Mouse (Mus musculus): ENCODE results near the gene Snapc3. TPM values are rescaled to one million over a fixed set of nuclear protein-coding genes. Genes with fewer than 3 reads are reported as not detected.

The Snapc3 gene
- total RNA-seq, 2 experiments from 2014 or later, result 42.2 to 44.7 TPM

- no peak for DNase-seq (ENCODE audit: low spot score in 2 of 2)
Observed at GRCm38 (mm10) chr4:83414241-83414824, 3.2 kb upstream of the Snapc3 start.

DNA sequence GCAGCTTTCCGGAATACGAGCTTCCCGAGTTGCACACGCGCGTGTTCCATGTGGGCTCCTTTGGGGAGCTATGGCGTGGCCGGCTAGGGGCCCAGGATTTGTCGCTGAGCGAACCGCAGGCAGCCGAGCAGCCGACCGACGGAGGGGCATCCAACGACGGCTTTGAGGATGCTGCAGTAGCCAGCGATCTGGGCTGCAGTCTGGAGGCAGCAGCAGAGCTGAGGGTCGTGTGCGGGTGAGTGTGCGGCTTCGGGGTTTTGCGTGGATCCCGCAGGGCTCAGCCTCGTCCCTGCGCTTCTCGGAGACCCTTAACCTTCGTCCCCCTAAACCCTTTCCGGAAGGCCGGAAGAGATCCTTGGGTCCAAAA, 279 bp downstream of the Snapc3 start:
- no peak for DNase-seq (ENCODE audit: low spot score in 2 of 2)

DNA sequence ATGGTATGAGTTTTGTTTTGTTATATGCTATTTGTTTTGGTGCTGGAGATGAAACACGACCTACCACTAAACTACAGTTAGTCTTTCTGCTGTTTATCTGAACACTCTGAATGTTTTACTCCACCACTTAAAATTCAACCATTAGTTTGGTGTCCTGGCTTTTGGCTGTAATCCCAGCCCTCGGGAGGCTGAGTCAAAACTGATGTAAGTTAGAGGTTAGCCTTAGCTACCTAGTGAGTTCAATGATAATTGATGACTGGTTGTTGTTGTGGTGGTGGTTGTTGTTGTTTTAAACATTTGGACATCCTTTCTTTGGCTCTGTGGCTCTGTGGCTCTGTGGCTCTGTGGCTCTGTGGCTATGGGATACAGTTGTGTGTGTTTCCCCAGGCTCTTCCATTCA, 1.3 kb downstream of the Snapc3 start:
- no peak for DNase-seq (ENCODE audit: low spot score in 2 of 2)

GRCm38 (mm10) chr4:83423641-83424040, 6.1 kb downstream of the Snapc3 start:
- no peak for DNase-seq (ENCODE audit: low spot score in 2 of 2)

GRCm38 (mm10) chr4:83425119-83425518, 7.6 kb downstream of the Snapc3 start:
- DNase-seq (ENCODE audit: low spot score in 2 of 2), result no peak

DNA sequence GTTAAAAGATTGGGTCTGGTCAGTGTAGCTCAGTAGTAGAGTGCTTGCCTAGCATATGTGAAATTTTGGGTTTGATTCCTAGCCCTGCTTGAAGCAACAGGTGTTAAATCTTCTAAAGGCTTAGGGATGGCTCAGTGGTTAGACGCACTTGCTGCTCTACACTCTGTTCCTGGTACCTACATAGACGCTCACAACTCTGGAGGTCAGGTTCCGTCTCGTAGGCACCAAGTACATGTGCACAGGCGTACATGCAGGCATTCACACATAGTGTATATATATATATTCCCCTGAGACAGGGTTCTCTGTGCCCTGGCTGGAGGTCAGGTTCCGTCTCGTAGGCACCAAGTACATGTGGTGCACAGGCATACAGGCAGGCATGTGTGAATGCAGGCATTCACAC, 9.6 kb downstream of the Snapc3 start:
- DNase-seq (ENCODE audit: low spot score in 2 of 2), result no peak

- no peak for DNase-seq (ENCODE audit: low spot score in 2 of 2)
Observed at GRCm38 (mm10) chr4:83427696-83428095, 10.2 kb downstream of the Snapc3 start.

GRCm38 (mm10) chr4:83428845-83429244, 11.3 kb downstream of the Snapc3 start:
- no peak for DNase-seq (ENCODE audit: low spot score in 2 of 2)

- no peak for DNase-seq (ENCODE audit: low spot score in 2 of 2)
Observed at GRCm38 (mm10) chr4:83431950-83432349, 14.4 kb downstream of the Snapc3 start.

- no peak for DNase-seq (ENCODE audit: low spot score in 2 of 2)
Observed at GRCm38 (mm10) chr4:83432901-83433300, 15.4 kb downstream of the Snapc3 start.

GRCm38 (mm10) chr4:83436375-83436774, 18.9 kb downstream of the Snapc3 start:
- no peak for DNase-seq (ENCODE audit: low spot score in 2 of 2)

GRCm38 (mm10) chr4:83438116-83438515, 20.6 kb downstream of the Snapc3 start:
- no peak for DNase-seq (ENCODE audit: low spot score in 2 of 2)

GRCm38 (mm10) chr4:83439045-83439444, 21.5 kb downstream of the Snapc3 start:
- DNase-seq (ENCODE audit: low spot score in 2 of 2), result no peak

- DNase-seq (ENCODE audit: low spot score in 2 of 2), result no peak
Observed at GRCm38 (mm10) chr4:83441050-83441449, 23.5 kb downstream of the Snapc3 start.

DNA sequence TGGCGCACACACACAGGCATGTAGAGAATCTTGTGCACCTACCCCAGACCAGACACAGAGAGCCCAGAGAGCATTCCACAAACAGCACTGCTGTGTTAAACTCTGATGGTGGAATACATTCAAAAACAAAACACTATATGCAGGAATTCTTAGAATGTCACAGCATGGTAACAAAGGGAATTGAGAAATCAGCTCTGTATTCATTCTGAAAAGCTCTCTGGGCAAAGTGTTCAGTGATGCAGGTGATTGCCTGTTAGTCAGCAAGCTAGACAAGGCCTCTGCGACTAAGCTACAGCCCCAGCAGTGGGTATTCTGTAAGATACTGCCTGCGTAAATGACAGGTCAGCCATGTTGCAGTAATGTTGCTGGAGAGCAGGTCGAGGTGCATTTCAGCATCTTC, 33.3 kb downstream of the Snapc3 start:
- DNase-seq (ENCODE audit: low spot score in 2 of 2), result no peak

DNA sequence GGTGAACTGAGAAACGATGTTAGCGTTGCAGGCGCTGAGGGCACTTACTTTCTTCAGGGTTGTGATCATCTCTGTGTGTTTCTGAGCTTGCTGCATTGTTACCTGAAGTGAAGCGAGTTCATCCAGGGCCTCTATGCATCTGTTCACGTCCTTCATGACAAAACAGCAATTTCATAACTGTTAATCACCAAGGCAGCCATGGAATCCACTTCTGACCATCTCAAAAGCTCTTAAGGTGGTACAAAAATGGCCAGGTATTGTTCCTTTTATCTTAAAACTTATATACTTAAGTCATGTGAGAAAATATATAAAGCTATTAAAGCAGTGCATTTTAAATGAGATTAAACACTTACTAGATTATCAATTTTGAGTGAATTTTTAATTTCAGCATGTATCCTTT, 42.6 kb downstream of the Snapc3 start:
- DNase-seq (ENCODE audit: low spot score in 2 of 2), result no peak

DNA sequence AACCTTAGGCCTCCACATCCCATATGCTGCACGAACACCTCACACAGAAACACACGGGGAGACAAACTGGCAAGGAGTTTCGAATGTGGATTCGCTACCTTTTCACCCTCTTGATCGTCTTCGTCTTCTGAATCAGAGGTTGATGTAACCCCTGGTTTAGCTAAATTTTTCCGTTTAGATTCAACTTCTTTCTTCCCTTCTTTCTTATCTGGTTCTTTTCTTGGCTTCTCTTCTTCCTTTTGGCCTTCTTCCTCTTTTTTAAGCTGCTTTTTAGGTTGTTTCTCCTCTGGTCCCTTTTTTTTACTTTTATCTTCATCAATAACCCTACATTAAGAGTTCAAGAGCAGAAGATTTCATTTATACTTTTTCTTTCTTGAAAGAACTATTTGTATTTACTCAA, 47.3 kb downstream of the Snapc3 start:
- no peak for DNase-seq (ENCODE audit: low spot score in 2 of 2)

DNA sequence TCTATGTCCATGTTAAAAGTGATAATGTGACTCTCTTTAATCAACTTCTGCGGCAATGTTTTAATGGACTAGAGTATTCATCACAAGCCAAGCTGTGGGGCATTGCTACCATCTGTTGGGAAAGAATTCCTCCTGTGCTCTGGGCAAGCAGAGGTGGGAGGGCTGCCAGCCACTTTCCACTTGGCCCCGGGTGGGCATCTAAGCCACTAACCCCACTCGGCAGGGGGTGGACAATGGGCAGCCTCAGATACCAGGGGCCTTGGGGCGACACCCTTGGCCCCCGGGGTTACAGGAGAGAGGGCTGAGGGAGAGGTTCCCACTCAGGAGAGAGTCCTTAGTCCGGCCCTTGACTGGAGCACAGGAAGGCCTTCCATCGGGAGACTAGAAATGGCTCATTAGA, 50.1 kb downstream of the Snapc3 start:
- DNase-seq (ENCODE audit: low spot score in 2 of 2), result peak; percentile 19 to 36

GRCm38 (mm10) chr4:83468208-83468607, 50.7 kb downstream of the Snapc3 start:
- no peak for DNase-seq (ENCODE audit: low spot score in 2 of 2)

- DNase-seq (ENCODE audit: low spot score in 2 of 2), result no peak
Observed at GRCm38 (mm10) chr4:83485250-83485649, 67.7 kb downstream of the Snapc3 start.

DNA sequence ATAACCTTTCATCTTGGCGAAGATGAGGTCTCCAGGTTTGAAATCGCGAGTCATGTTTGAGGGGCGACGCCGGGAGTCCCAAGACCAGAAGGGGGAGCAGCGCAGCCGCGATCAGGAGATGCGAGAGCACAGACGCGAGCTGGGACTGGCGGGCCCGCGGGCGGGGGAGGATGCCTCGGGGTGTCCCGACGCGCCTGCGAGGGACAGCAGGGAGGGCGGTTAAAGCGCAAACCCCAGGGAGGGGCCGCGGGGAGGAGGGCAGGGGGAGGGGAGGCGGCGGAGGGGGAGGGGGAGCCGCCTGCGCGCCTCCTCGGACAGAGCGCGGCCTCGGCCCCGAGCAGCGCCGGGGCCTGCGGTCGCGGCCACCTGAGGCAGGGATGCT, 68.2 kb downstream of the Snapc3 start:
- peak; percentile 85 to 92 for DNase-seq (ENCODE audit: low spot score in 2 of 2)

GRCm38 (mm10) chr4:83486117-83486901, 68.8 kb downstream of the Snapc3 start, which contains the start of gene Psip1:
Psip1 (minus strand) TSS chr4:83486459.
- DNase-seq (ENCODE audit: low spot score in 2 of 2), result peak; percentile 92 to 93

DNA sequence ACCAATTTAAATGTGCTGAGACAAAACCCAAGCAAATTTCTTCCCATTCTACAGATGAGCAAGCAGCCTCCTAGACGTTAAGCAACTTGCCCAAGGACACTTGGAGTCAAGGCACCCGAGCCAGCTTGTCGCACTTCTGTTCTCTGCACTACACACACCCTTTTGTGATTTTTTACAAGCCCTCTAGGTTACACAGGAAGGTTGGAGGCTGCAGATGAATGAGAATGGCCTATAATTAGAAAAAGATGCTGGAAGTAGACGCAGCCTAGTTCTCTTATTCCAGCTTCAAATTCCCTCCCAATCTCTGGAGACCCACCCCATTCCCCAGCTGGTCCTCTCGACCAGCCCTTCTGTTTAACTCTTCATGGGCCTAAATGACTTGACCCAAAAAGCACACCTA, 71.6 kb downstream of the Snapc3 start:
- DNase-seq (ENCODE audit: low spot score in 2 of 2), result no peak
